Mouse (Mus musculus) layer of hippocampus, adult 2 months (tissue): Measurements from ENCODE around the gene Foxe3. TPM values are rescaled to one million over a fixed set of nuclear protein-coding genes. Genes with fewer than 3 reads are reported as not detected.

ENCODE experiments used
- DNase-seq, 2 experiments: peaks; one replicate each; pipeline ENCODE4 v3.0.0; 2022; ENCODE audit warnings: low spot score in 2 of 2
- H3K27ac ChIP-seq: fragments of 200-600 bp; 2 replicates; pipeline ENCODE4 v1.8.1; 2022
- H3K4me3 ChIP-seq: fragments of 200-600 bp; 2 replicates; pipeline ENCODE4 v1.8.1; 2022; ENCODE audit warnings: mild to moderate bottlenecking
- CTCF ChIP-seq: fragments of 200-600 bp; conservative IDR thresholded peaks from 2 replicates; pipeline ENCODE4 v1.8.1; 2022; ENCODE audit warnings: antibody characterized with exemption, mild to moderate bottlenecking, moderate library complexity
- total RNA-seq, 2 experiments: library from RNA; stranded (reverse); gene quantifications; 2 replicates each; pipeline ENCODE4 v1.2.3; 2021

Foxe3 gene
- total RNA-seq, 2 experiments from 2014 or later = not detected

DNA sequence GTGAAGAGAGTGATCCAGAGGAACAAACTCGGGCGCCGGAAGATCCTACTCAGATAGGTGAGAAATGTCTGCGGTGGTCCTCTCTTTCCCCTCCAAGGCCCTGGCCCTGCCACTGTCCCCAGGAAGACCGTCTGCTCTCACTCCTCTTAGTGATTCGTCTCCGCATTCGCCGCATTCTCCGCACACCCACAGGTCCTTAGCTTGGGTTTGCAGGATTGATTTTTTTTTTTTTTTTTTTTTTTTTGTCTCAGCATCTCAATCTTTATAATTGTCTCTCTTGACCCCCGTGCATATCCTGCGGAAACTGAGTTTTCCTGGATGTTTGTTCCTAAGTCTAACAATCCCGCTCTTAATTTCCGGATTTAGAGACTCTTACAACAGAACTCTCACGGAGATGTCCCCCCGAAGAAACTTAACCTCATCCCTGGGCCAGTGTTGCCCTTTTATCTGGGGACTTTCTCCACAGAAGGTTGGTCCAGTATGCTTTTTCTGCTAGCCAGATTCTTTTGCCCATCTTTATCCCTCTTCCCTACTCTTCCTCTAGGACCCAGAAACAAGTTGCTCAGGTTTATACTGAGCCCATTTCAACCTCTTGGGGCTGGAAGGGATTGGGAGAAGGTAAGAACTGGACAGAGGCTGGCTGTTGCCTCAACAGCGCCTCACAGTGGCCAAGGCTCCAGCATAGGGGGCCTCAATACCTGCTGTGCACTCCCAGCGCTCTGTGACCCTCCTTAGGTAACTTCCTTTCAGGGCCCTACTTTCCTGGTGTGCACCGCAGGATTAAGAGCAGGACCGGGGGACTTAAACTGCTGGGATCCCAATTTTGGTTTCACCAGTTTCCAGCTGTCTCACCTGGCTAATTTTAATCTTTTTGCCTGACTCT is 16.0 kb downstream of the Foxe3 start:
- Histone ChIP-seq H3K27ac (no peak overlapping the region), H3K4me3 (peak overlapping the region; percentile 50)
- no peak for DNase-seq
- peak; percentile 68 for TF ChIP-seq CTCF

DNA sequence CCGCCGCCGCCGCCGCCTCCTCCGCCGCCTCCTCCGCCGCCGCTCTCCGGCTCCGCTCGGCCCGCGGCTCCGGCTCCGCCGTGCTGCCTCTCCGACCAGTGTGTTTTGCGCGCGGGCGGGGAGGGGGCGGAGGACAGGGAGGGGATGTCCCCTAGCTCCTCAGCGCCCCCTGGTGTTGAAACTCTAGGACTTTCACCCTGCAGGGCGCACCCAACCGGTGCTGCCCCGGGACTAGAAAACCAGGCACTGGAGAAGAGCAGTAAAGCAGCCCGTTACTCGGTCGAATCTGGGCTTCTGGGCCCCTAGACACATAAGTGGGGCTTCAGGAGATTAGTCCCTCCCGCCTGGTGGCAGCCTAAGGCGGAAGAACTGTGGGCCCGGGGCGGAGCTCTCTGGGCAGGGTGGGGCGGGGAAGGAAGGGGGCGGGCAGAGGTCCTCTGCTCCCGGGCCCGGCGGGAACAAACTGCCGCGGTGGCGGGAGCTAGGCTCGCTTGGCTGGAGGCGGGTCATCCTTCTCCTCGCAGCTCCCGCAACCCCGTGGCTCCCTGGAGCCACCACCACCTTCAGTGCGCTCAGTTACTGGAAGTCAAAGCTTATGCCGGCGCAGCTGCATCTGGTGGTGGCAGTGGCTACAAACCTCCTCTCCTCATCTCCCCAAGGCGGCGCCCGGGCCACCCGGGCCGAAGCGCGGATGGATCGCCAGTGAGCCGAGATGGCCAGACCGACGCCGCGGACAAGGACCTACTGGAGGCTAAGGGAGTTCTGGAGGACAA is 16.8 kb downstream of the Foxe3 start, which contains the start of gene Foxd2:
Gene Foxd2, minus strand, starts transcription at position 45 of the 773 bp plus-strand sequence.
- DNase-seq = peak; percentile 23 to 68
- peak within 1 kb of the TSS; percentile 50 for H3K4me3 ChIP-seq
- 0 out of 2 replicates have a peak within 1 kb of the TSS, but pooled peaks have one; percentile 47 for H3K27ac ChIP-seq
- peak; percentile 85 for TF ChIP-seq CTCF

DNA sequence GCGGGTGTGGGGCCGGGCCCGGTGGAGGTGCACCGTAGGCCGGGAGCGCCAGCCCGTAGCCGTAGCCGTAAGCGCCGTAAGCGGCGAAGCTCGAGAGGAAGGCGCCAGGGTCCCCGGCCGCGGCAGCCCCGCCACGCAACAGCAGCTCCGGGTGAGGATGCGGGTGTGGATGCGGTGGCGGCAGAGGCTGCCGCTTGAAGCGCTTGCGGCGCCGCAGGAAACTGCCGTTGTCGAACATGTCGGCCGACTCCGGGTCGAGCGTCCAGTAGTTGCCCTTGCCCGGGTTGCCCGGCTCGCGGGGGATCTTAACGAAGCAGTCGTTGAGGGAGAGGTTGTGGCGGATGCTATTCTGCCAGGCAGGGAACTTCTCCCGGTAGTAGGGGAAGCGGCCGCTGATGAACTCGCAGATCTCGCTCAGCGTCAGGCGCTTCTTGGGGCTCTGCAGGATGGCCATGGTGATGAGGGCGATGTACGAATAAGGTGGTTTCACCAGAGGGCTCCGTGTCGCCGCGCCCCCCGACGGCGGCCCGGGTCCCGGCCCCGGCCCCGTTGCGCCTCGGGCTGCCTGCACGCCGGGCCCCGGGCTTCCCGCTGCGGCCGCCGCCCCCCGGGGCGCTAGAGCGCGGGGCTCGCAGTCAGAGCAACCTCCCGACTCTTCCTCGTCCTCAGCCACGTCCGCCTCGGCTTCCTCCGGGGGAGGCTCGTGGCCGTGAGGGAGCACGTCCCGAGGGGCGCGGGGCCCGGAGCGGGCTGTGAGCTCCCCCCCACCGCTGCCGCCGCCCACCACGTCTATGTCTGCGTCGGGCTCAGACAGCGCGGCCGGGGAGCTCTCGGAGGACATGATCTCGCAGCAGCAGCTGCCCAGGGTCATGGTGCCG is 17.6 kb downstream of the Foxe3 start:
- TF ChIP-seq CTCF = no peak
- no peak overlapping the region for H3K27ac ChIP-seq
- peak overlapping the region; percentile 50 for H3K4me3 ChIP-seq
- DNase-seq = no peak

DNA sequence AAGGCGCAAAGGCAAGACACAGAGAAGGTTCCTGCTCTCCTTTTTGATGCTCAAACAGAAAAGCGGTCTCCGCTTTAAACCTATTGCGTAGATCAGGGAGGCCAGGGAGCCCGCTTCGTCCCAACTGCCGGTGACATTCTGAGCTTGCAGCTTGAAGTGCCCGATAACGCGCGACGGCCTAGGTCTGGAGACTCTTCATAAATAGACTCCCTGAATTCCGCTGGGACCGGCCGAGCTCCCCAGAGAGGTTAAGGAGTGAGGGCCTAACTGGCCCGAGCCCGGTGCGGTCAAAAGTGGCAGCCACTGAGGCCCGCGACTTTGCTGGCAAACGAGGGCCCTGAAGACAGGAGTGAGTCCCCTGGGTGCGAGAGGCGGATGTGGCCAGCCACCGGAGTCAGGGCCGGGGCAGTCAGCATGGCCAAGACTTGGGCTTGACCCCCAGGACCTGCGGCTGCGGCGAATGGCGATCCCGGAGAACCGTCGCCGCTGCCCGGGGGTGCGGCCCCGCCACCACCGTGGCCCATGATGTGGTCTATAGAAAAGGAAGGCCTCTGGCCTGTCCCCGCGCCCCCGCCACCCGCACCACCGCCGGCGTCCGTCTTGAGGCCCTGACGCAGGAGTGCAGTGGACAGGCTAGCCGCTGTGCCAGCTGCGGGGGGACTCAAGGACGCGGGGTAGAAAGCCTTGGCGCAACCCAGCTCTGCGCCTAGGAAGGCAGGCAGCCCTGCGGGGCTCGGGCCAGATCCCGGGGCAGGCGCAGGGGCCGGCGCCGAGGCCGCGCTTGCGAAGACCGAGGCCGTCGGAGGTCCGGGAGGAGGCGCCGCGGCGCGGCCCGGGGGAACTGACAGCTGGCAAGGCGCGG is 18.5 kb downstream of the Foxe3 start:
- TF ChIP-seq CTCF = no peak
- H3K4me3 ChIP-seq = no peak overlapping the region

DNA sequence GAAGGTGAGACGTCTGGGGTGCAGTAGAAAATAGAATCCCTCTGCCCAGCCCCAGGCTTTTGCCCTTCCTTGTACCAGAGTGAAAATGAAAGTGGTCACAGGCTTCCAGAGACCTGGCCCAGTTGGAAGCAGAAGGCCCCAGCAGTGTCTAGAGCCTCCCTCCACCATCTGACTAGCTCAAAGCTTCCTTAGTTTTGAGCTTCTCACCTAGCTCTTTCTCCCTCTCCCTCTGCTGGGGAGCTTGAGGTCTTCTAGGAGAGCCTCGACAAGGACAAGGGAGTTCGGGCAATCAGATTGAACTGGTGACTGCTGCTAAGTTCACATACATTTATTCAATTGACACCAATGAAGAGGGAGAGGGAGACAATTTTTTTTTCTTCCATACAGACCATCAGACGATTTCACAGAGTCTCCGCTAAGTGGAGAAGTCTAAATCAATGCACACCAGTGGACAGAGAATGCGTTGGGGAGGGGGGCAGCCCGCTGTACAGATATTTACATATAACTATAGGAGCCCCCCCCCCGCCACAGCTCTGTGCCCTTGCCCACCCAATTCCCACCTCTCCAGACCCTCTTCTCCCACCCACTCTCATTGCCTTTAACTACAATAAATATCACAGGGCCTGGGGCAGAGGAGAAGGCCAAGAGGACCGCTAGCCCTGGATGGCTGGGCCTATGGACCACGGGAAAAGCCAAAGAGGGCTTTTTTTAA is 19.7 kb downstream of the Foxe3 start:
- DNase-seq = no peak
- TF ChIP-seq CTCF = no peak
- Histone ChIP-seq H3K4me3 (no peak overlapping the region), H3K27ac (no peak overlapping the region)

More for the DNA sequence above, 18.5 kb downstream of the Foxe3 start:
- no peak overlapping the region for H3K27ac ChIP-seq
- DNase-seq = no peak

DNA sequence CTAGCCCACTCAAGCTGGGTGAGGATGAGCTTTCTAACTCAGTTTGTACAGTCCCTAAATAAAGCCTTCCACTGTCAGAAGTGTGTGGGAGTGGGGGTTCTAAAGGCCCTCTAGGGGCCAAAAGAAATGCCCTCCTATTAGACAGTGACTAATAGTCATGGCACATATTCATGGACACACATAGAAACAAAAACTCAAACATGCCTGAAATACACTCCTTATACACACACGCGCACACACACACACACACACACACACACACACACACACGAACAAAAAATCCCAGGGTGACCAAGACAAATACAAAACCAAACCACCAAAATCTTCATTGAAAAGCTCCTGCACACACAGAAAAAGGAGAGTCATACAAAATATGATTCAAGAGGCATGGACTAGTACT is 20.3 kb downstream of the Foxe3 start:
- H3K4me3 ChIP-seq = no peak overlapping the region
- no peak overlapping the region for H3K27ac ChIP-seq
- no peak for DNase-seq
- no peak for TF ChIP-seq CTCF

DNA sequence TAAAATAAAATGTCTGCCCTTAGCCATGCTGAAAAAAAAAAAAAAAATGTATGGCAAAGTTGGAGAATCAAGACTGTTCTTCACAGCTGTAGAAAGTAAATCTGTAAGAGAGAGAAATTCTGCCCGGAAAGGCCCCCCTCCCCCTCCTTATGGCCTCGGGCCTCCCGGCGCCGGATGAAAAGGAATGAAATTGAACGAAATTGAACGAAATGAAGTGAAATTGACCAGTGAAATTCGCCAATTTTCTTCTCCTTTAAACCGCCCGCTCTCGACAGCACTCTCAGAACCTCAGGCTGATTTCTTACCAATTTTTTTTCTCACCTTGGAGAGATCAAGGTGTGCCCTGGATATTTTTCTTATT is 22.4 kb downstream of the Foxe3 start:
- DNase-seq = no peak
- no peak overlapping the region for H3K27ac ChIP-seq
- TF ChIP-seq CTCF = no peak
- H3K4me3 ChIP-seq = no peak overlapping the region

DNA sequence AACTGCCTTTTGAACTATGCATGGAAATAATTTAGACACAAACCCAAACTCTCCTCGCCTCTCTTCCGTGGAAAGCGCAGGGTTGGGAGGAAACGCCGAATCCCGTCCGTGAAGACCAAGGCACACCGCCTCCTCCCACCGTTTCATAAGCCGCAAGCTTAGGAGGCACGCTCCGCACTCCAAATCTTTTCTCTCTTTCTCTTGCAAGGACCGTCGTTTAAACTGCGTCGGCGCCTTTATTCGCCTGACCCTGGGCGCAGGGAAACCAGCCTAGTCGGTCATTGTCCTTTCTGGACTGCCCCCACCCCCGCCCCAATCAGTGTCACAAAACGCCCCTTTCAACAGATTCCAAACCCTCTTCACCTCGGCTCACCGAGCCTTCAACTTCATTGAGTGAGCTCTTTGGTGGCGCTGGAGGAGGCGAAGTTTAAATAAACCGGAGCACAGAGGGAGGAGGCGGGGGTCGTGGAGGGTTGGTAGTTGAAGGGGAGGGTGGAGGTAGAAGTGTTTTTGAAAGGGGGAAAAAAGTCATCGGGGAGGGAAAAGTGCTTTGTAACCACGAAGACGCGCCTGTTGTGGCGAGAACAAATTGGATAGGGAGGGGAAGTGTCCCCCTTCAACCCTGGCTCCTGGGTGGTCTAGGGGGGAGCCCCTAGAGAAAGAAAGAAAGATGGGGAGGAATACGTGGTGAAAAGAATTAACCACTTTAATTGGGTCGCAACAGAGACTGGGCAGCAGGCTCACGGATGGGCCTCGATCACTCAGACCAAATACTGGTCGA is 23.0 kb downstream of the Foxe3 start:
- DNase-seq = no peak
- Histone ChIP-seq H3K4me3 (no peak overlapping the region), H3K27ac (no peak overlapping the region)
- TF ChIP-seq CTCF = no peak

DNA sequence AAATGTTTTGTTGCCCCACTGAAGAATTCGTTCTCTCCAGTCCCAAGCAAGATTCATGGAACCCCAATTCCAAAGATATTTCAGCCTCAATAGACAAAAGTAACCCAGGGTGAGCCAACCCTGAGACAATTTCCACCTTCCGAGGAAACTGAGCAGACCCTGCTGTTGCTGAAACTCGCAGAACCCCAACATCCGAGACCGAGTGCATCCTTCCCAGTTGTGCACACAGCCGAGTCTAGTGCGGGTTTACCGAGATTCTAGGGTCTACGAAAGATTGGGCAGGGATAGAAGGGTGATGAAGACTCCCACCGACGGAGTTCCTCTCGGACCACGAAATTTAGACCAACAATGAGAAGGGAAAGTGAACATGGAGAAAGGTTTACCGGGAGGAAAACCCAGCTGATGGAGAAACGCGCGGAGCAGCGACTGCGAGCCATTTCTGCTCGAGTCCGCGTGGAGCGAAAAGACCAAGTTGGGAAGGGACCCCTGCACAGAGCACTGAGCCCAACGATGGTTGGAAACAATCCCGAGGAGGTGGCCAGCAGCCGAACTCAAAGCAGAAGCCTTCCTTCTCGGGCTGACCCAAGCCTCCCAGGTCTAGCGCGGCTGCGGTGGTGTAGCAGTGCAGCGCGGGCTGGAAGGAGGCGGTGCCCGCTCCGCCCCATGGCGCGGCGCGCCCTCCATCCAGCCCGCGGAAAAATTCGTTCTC is 24.0 kb downstream of the Foxe3 start:
- no peak overlapping the region for H3K4me3 ChIP-seq
- no peak for TF ChIP-seq CTCF
- H3K27ac ChIP-seq = no peak overlapping the region
- DNase-seq = no peak

DNA sequence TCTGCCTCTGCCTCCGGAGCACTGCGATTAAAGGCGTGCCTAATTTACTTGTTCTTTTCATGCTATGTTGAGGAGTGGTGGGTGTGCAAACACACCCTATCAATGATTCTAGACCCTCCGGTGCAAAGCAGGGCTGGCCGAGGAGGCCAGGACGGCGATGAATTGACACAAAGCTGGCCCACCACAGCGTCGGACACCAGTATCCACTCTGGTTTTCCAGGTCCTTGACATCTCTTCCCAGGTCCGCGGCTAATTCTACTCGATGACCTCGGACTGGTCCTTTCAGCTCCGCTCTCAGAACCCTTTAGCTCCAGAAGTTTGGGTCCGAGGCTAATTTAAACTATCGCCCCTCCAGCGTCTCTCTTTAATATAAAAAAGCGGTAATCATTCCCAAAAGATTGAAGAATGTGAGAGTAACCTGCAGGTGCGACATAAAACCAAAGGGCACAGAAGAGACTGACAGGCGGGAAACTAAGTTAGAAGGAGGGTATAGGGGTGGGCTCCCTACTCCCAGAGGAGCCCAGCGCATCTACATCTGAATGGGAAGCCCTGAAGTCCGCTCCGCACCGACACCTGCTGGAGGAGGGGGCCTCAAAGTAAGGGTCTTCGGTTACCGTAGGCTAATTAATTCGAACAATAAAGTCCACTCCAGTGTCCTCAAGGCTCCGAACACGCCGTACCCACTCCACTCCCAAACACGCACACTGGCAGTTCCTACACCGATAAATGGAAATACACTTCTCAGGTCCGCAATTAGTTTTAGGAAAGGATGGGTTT is 24.8 kb downstream of the Foxe3 start:
- TF ChIP-seq CTCF = no peak
- H3K4me3 ChIP-seq = no peak overlapping the region
- H3K27ac ChIP-seq = no peak overlapping the region
- DNase-seq = no peak
